Mouse (Mus musculus): ENCODE measurements at regions not wholly inside any gene's neighbourhood (a gene's known extent, or its start where the extent isn't known, plus 50 kb on each side); places are given as distances from the start of the nearest gene placed in this dataset.

DNA sequence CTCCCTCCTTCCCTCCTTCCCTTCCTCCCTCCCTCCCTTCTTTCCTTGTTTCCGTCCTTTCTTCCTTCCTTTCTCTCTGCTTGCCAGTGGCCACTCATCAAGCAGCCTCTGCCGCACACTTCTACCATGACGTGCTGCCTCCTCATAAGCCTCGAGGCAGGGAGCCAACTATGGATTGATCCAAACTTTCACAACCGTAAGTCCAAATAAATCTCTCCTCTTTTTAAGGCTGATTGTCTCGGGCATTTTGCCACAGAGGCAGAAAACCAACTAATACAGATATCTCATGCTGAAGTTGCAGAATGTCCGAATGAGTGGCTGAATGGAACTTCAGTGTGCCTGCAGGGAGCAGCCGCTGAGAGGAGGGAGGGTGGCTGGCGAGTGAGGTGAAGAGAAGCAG lies 251.7 kb downstream of the Plpp3 start:
- no peaks in the 10 kb centered on the region for H3K79me2 ChIP-seq (ENCODE audit: control insufficient read depth, insufficient read depth)
- TF ChIP-seq TCF3 (IDR thresholded peaks at IDR 0.05; ENCODE audit: insufficient read length, low read depth) = no peak
- TF ChIP-seq POLR2AphosphoS2 (IDR thresholded peaks at IDR 0.05; ENCODE audit: insufficient read length, low read depth) = no peak
- TF ChIP-seq MYOD1 (IDR thresholded peaks at IDR 0.05; ENCODE audit: control insufficient read depth in 1 of 3, insufficient read length in 2 of 3, low read depth in 2 of 3) = no peak
- no peak for TF ChIP-seq SRF (IDR thresholded peaks at IDR 0.05; ENCODE audit: control insufficient read depth, insufficient read length, low read depth)
- TF ChIP-seq MYOG (IDR thresholded peaks at IDR 0.05; ENCODE audit: control insufficient read depth in 1 of 3, insufficient read depth in 1 of 3, insufficient read length in 2 of 3, low read depth in 2 of 3) = no peak
- TF ChIP-seq POLR2A (IDR thresholded peaks at IDR 0.05; ENCODE audit: insufficient read length, low read depth) = no peak
- H3K4me3 ChIP-seq = no peak overlapping the region
- no peak overlapping the region for H3ac ChIP-seq (ENCODE audit: control insufficient read depth, insufficient read length)
- H3K27me3 ChIP-seq (ENCODE audit: control insufficient read depth, insufficient read depth, insufficient read length) = no peaks in the 10 kb centered on the region
- H3K36me3 ChIP-seq (ENCODE audit: control insufficient read depth, insufficient read depth) = no peaks in the 10 kb centered on the region
- no peak overlapping the region for H3K4me2 ChIP-seq (ENCODE audit: low read depth)

DNA sequence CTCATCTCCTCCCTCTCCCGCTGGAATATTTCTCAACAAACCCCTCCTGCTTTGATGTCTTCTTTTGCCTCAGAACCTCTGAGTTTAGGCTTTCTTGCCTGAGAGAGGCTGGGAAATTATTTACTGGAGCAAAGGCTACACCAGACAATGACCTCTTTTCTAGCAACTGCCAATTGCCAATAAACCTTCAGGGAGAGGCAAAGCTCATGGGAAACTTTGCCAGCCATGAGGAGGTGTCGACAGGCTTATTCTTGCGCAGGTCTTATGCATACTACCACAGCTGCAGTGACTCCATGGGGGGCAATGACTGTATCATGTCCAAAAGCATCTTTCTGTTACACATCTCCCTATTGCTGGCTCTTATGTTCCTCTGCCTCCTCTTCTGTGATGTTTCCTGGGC lies 260.0 kb downstream of the Plpp3 start:
- TF ChIP-seq POLR2AphosphoS2 (IDR thresholded peaks at IDR 0.05; ENCODE audit: insufficient read length, low read depth) (no peak), CEBPB (IDR thresholded peaks at IDR 0.05; ENCODE audit: insufficient read depth, poor library complexity, severe bottlenecking) (no peak), USF1 (IDR thresholded peaks at IDR 0.05; ENCODE audit: low read depth) (no peak)
- no peak overlapping the region for H3K4me2 ChIP-seq (ENCODE audit: low read depth)
- H3K27me3 ChIP-seq (ENCODE audit: control insufficient read depth, insufficient read depth, insufficient read length) = no peaks in the 10 kb centered on the region
- H3ac ChIP-seq (ENCODE audit: control insufficient read depth, insufficient read length) = no peak overlapping the region
- no peaks in the 10 kb centered on the region for H3K79me2 ChIP-seq (ENCODE audit: control insufficient read depth, insufficient read depth)
- H3K36me3 ChIP-seq (ENCODE audit: control insufficient read depth, insufficient read depth) = no peaks in the 10 kb centered on the region
- no peak overlapping the region for H3K4me3 ChIP-seq

- no peak for TF ChIP-seq CEBPB (IDR thresholded peaks at IDR 0.05; ENCODE audit: insufficient read depth, poor library complexity, severe bottlenecking)
- TF ChIP-seq TCF12 (IDR thresholded peaks at IDR 0.05; ENCODE audit: insufficient read depth, poor library complexity, severe bottlenecking) = no peak
- no peak for TF ChIP-seq MYOD1 (IDR thresholded peaks at IDR 0.05; ENCODE audit: control insufficient read depth in 1 of 3, insufficient read length in 2 of 3, low read depth in 2 of 3)
- TF ChIP-seq POLR2A (IDR thresholded peaks at IDR 0.05; ENCODE audit: insufficient read length, low read depth) = no peak
- no peak for TF ChIP-seq TCF3 (IDR thresholded peaks at IDR 0.05; ENCODE audit: insufficient read length, low read depth)
- no peak for TF ChIP-seq REST (IDR thresholded peaks at IDR 0.05; ENCODE audit: insufficient read depth, insufficient read length)
- TF ChIP-seq USF1 (IDR thresholded peaks at IDR 0.05; ENCODE audit: low read depth) = no peak
- no peaks in the 10 kb centered on the region for H3K79me2 ChIP-seq (ENCODE audit: control insufficient read depth, insufficient read depth)
- no peak overlapping the region for H3K4me3 ChIP-seq
- no peaks in the 10 kb centered on the region for H3K36me3 ChIP-seq (ENCODE audit: control insufficient read depth, insufficient read depth)
- H3K4me2 ChIP-seq (ENCODE audit: low read depth) = no peak overlapping the region
- H3K27me3 ChIP-seq (ENCODE audit: control insufficient read depth, insufficient read depth, insufficient read length) = no peaks in the 10 kb centered on the region
- H3ac ChIP-seq (ENCODE audit: control insufficient read depth, insufficient read length) = no peak overlapping the region
Observed at GRCm38 (mm10) chr4:105422466-105422865, 265.3 kb downstream of the Plpp3 start.

- Histone ChIP-seq H3K36me3 (ENCODE audit: control insufficient read depth, insufficient read depth) (no peaks in the 10 kb centered on the region), H3K4me2 (ENCODE audit: low read depth) (no peak overlapping the region), H3K79me2 (ENCODE audit: control insufficient read depth, insufficient read depth) (no peaks in the 10 kb centered on the region), H3ac (ENCODE audit: control insufficient read depth, insufficient read length) (no peak overlapping the region), H3K27me3 (ENCODE audit: control insufficient read depth, insufficient read depth, insufficient read length) (no peaks in the 10 kb centered on the region), H3K4me3 (no peak overlapping the region)
- TF ChIP-seq MYOG (IDR thresholded peaks at IDR 0.05; ENCODE audit: control insufficient read depth in 1 of 3, insufficient read depth in 1 of 3, insufficient read length in 2 of 3, low read depth in 2 of 3) (no peak), POLR2A (IDR thresholded peaks at IDR 0.05; ENCODE audit: insufficient read length, low read depth) (no peak), MYOD1 (IDR thresholded peaks at IDR 0.05; ENCODE audit: control insufficient read depth in 1 of 3, insufficient read length in 2 of 3, low read depth in 2 of 3) (no peak), SRF (IDR thresholded peaks at IDR 0.05; ENCODE audit: control insufficient read depth, insufficient read length, low read depth) (no peak), POLR2AphosphoS2 (IDR thresholded peaks at IDR 0.05; ENCODE audit: insufficient read length, low read depth) (no peak), MAX (IDR thresholded peaks at IDR 0.05; ENCODE audit: low read depth) (no peak), CEBPB (IDR thresholded peaks at IDR 0.05; ENCODE audit: insufficient read depth, poor library complexity, severe bottlenecking) (no peak), TCF3 (IDR thresholded peaks at IDR 0.05; ENCODE audit: insufficient read length, low read depth) (no peak), E2F4 (IDR thresholded peaks at IDR 0.05; ENCODE audit: insufficient read depth) (no peak), REST (IDR thresholded peaks at IDR 0.05; ENCODE audit: insufficient read depth, insufficient read length) (no peak), TCF12 (IDR thresholded peaks at IDR 0.05; ENCODE audit: insufficient read depth, poor library complexity, severe bottlenecking) (no peak), USF1 (IDR thresholded peaks at IDR 0.05; ENCODE audit: low read depth) (no peak)
Observed at GRCm38 (mm10) chr4:105423727-105424201, 266.6 kb downstream of the Plpp3 start.

DNA sequence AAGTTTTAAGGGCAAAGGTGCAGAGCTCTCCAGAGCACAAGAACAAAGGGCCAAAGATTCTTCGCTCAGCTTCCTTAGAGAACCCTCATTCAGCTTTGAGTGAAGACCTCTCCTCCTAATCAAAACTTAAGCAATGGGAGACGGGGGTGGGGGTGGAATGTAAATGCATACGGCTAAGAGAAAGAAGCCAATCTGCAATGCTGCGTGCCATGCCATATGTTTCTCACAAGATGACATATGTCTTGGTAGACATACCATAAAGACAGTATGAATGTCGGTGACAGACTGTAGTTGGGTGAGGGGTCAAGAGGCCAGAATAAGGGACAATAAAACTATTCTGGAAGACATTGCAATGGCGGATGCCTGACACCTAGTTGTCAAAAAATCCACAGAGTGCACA lies 267.9 kb downstream of the Plpp3 start:
- TF ChIP-seq POLR2AphosphoS2 (IDR thresholded peaks at IDR 0.05; ENCODE audit: insufficient read length, low read depth) (no peak), MYOD1 (IDR thresholded peaks at IDR 0.05; ENCODE audit: control insufficient read depth in 1 of 3, insufficient read length in 2 of 3, low read depth in 2 of 3) (no peak), MYOG (IDR thresholded peaks at IDR 0.05; ENCODE audit: control insufficient read depth in 1 of 3, insufficient read depth in 1 of 3, insufficient read length in 2 of 3, low read depth in 2 of 3) (no peak)
- Histone ChIP-seq H3K4me2 (ENCODE audit: low read depth) (no peak overlapping the region), H3K79me2 (ENCODE audit: control insufficient read depth, insufficient read depth) (no peaks in the 10 kb centered on the region), H3K4me3 (no peak overlapping the region), H3K27me3 (ENCODE audit: control insufficient read depth, insufficient read depth, insufficient read length) (no peaks in the 10 kb centered on the region), H3K36me3 (ENCODE audit: control insufficient read depth, insufficient read depth) (no peaks in the 10 kb centered on the region), H3ac (ENCODE audit: control insufficient read depth, insufficient read length) (no peak overlapping the region)

All from myocyte (in vitro differentiated cells).